Mouse (Mus musculus): ENCODE results near the gene Adgre5. TPM values are rescaled to one million over a fixed set of nuclear protein-coding genes. Genes with fewer than 3 reads are reported as not detected.

The Adgre5 gene
- 10 to 100 TPM; 23.4 to 35.3 TPM for total RNA-seq (2021)
- long read RNA-seq, experiment 1, partial matches to known transcripts = 6 of 12 reads
- long read RNA-seq, experiment 1, other reads (novel, unspliced or antisense) = 2 of 12 reads
- long read RNA-seq, experiment 2, partial matches to known transcripts = 4 of 6 reads
- long read RNA-seq, experiment 2, other reads (novel, unspliced or antisense) = 1 of 6 reads

DNA sequence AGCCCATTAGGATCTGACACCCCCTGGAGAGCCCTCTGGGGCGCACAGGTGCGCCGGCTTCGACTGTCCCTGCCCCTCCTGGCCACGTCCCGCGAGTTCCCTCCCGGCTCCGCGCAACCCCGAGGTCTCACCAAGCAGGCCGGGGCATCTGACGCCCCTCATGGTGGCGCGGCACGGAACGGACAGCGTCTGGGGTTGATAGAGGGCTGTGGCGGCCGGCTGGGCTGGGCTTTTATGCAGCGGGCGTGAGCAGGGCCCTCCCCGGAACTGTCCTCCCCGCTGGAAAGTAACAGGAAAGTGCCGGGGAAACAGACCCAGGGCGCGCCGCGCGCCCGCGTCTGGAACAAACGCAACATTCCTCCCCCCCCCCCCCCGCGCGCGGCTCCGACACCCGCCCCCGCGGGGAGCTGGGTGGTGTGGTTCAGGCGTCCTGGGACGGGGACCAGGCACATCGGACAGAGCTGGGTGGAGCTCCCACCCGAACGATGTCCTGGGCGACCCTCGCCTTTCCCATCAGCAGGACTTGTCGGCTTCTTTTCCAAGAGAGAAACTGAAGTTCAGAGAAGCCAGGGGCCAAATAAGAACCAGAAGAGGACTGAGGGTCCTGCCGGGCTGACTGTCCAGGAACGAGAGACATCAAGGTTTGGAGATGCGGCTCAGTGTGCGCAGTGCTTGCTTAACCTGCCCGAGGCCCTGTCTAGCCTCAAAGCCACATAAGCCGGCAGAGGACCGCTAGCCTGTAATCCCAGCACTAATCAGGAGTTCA is at the start of gene Adgre5:
Adgre5 (minus strand) TSS at position 351 of the 766 bp plus-strand sequence.
- peak; percentile 64 to 77 for DNase-seq (ENCODE audit: low spot score in 2 of 2)

DNA sequence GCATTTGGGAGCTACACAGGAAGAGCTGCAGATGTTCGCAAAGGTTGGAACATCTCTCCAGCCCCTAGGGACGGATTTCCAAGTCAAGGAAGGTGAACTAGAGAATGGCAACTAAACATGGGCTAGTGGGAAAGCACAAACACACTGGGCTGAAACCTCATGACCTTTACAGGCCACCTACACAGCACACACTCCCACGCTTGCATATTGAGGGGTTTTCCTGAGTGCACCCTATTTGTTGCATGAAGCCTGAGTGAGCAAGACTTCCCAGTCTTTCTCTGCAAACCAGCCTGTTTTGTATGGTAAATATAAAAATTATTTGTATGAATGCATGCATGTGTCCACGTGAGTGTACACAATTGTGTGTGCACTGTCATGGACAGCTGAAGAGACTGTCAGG is 48.7 kb upstream of the Adgre5 start:
- no peak for DNase-seq (ENCODE audit: low spot score in 2 of 2)

DNA sequence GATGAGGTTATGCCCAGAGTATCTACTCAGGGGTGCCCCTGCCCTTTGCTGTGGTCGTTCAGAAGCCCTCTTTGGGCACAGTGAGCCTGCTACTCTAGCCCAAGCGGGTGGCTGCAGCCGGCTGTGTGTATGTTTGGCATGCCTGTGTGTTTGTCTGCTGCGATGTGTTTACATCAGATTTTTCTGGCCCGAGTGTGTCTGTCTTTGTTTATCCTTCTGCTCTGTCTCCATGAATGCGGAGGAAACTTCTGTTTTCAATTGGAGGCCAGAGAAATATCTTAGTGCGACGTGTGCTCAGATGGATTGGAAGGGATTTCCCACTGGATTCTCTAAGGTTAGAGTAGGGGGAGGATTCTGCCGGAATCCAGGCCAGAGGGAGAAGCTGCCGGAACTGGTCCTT is 43.9 kb upstream of the Adgre5 start:
- DNase-seq (ENCODE audit: low spot score in 2 of 2) = no peak

DNA sequence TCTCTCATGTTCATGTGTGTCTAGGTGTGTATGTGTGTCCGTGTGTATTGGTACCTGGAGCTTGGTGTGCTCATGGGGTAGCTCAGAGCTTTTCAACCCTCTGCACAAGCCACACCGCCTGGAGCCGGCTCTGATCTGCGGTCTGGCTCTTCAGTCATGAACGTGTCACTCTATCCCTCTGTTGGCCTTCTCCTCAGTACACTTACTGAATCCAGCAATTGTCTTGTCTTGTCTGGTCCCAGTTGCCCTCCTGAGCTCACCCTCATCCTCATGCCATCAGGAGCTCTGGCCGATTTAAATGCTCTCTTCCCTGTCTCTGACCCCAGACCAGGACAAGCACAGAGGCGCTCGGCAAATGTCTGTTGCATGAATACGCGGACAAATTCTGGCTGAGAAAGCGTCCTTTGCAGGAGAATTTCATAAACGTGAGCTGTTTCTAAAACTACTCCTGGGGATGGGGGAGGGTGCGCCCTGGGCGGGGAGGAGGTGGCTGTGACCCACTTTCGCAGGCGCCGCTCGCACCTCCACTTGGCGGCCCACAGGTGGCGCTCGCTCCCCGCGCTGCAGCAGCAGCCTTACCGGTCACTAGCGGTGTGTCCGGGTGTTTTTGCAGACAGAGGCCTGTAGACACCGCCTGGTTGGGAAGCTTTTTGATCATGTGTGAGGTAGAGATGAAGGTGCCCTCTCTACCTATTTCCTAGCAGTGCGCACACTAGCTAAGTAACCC is 41.9 kb upstream of the Adgre5 start:
- DNase-seq (ENCODE audit: low spot score in 2 of 2) = peak; percentile 83 to 89

DNA sequence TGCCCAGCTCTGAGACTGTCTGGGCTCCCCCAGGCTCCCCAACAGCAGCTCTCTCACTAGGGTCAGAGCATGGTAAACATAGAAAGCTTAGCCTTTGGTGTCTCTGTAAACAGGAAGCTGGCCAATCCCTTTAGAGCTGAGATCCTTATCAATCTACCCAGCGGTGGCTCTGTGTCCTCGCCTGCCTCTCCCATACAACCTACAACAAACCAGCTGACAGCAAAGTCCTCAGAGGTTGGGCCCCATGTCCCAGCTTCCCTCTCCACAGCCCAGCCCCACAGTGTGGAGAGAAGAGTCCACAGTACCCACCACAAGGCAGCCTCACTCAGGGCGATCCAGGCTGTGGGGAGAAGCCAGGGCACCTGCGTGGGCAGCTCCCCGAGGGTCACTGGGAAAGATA is 38.5 kb upstream of the Adgre5 start:
- DNase-seq (ENCODE audit: low spot score in 2 of 2) = no peak

DNA sequence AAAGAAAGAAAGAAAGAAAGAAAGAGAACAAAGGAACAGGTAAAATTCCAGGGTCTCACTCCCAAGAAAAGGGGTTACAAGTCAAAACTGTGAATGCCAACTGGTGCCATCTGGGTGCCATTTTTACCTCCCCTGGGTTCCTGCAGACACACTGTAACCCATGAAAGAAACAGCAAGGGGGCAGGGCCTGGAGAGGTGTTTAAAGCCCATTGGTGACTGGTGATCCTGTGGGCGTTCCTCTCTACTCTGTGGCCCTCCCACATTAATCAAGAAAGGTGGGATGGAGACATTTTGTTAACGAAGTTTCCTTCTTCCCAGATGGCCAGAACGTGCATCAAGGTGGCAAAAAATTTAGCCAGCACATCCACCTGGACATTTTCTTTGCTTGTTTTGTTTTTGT is 36.9 kb upstream of the Adgre5 start:
- DNase-seq (ENCODE audit: low spot score in 2 of 2) = no peak

DNA sequence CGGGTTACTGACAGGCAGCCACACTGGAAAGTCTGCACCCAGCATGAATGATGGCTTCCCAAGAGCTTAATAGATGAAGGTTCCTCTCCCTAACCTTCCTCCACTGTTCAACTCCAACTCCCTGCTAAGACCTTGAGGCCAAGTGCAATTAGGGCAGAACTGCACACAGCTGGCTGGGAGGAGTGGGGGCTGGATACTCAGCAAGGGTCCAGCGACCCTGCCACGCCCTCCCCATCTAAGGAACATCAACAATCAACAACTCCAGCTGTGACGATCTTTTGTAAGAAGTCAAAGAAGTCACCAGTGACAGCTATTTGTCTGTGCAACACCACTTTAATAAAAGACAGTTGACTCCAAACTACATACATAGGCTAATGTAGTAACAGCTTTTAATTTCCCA is 35.5 kb upstream of the Adgre5 start:
- DNase-seq (ENCODE audit: low spot score in 2 of 2) = no peak

DNA sequence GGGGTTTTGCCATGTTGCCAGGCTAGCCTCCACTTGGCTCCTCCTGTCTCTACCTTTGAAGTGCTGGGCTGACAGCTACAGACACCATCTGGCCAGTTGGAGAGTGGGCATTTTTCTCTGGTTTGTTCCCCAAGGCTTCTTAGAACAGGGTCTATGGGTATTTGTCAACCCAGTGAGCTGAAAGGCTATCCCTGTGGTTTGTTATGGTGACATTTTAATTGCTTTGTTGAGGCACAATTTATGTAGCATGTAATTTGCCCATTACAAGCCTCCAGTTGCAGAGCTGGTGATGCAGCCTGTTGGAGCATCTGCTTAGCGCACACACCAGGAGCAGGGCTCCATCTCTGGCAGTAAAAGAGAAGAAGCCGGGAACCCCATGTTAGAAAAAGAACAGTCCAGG is 33.1 kb upstream of the Adgre5 start:
- DNase-seq (ENCODE audit: low spot score in 2 of 2) = no peak

DNA sequence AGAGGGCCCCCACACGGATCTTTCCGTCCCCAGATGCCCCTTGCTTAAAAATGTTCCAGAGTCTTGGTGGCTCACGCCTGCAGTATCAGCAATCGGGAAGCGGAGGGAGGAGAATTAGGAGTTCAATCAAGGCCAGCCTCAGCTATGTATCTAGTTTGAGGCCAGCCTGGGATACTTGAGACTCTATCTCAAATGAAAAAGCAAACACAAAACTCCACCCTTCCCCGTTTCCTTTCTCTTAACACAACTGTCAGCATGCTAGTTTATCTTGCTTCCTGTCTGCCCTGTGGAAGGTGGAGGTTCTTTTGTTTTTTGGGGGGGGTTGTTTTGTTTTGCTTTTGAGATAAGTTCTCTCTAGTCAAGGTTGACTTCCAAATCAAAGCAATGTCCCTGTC is 32.3 kb upstream of the Adgre5 start:
- DNase-seq (ENCODE audit: low spot score in 2 of 2) = no peak

DNA sequence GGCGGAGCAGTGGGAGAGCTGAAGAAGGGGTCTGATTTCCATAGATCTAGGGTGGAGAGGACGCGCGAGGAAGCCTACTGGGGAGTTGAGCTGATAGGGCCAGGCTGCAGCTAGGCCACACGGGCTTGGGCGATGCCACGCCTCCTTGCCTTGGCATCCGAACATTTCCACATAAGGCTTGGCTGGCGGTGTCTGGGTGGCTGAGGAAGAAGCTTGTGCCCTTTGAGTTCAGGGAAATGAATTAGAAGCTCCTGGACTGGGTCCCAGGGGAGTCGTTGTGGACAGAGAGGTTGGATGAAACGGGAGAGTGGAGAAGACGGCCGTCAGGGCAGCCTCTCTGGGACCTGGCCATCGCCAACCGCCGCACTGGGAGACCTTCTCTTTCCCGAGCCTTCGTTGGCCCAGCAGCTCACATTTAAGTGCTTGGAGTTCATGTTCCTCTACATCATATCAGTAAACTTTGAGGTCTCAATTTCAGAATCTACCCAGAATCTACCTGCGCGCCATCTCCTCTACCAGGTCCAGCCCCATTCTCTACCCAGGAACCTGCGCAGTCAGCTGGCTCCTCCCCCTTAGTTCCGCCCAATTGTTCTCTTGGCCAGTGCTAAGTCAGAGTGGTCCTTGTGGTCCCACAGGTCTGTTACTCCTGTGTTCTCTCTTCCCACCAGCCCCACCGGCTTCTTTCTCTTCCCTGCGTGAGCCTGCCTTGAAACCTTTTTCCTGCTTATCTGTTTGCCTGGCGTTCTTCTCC is 31.8 kb upstream of the Adgre5 start:
- peak; percentile 37 to 54 for DNase-seq (ENCODE audit: low spot score in 2 of 2)

DNA sequence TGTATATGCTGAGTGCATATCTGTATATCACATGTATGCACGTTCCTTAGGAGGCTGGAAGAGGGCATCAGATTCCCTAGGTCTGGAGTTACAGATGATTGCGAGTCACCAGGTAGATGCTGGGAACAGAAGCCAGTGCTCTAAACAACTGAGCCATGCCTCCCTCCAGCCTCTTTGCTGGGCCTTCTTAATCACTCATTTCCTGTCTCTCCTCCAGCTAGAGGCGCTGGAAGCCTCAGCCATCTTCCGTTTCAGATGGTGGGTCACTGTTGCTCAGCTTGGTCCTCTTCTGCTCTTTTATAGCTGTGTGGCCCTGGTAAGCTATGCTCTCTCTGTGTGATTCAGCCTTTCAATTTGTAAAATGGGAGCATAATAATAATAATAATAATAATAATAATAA is 30.7 kb upstream of the Adgre5 start:
- no peak for DNase-seq (ENCODE audit: low spot score in 2 of 2)

DNA sequence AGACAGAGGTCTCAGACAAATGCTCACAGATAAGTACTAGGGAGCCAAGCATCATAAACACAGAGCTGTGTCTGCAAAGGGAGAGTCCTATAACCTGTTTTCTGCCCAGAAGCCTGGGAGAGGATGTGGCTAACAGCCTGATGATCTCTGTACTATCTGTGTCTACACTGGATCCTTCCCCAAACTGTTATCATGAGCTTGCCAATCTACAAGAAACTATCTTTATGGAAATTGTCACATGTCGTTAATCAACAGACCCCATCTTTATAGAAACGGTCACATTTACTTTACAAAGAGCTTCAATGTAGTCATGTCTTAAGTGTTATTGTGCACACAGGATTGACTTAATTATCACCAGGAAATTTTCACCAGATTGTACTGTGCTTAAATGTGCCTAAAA is 29.5 kb upstream of the Adgre5 start:
- no peak for DNase-seq (ENCODE audit: low spot score in 2 of 2)

DNA sequence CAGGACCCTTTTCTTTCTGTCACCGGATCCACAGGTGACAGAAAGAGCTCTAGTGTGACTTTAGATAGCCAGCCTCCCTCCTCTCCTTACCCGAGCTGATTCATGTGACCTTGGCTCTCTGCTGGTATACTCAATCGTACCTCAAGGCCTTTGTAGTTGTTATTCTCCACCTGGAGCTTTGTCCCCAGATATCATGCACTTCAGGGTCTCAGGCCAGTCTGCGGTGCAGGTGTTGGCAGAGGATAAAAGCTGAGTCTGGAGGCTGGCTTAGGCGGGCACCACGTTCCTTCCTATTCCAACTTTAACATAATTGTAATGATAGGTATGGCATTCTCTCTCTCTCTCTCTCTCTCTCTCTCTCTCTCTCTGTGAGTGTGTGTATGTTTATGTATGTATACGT is 28.6 kb upstream of the Adgre5 start:
- no peak for DNase-seq (ENCODE audit: low spot score in 2 of 2)

DNA sequence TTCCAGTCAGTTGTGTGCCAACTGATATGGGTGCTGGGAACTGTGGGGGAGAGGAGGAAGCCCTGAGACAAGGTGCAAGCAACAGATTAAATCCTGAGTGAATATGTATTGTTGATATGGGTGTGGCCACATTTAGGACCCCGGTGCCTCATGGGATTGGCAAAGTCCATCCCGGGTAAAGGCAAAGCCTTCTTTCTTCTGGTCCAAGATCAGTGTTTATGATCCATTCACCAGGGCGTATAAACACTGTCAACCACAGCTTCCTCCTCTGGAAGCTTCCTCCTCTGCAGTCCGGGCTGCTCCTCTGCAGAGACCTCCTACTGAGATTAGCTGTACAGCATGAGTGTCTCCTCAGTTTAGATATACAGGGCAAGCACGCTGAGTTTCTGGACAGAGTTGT is 27.4 kb upstream of the Adgre5 start:
- DNase-seq (ENCODE audit: low spot score in 2 of 2) = no peak

DNA sequence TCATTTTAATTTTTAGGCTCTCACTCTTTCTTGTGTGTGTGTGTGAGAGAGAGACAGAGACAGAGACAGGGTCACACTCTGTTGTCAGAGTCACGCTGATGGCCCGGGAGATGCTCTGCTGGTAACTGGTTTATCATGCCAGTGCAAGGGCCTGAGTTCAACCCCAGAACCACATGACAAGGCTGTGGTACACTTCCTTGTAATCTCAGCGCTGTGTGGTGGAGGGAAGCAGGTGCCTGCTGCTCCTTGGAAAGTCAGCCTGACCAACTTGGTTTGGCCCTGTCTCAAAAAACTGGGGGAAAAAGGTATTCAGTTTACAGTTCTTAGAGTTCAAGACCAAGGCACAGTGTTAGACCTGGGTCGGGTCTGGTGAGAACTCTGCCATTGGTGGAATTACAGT is 26.3 kb upstream of the Adgre5 start:
- DNase-seq (ENCODE audit: low spot score in 2 of 2) = no peak

DNA sequence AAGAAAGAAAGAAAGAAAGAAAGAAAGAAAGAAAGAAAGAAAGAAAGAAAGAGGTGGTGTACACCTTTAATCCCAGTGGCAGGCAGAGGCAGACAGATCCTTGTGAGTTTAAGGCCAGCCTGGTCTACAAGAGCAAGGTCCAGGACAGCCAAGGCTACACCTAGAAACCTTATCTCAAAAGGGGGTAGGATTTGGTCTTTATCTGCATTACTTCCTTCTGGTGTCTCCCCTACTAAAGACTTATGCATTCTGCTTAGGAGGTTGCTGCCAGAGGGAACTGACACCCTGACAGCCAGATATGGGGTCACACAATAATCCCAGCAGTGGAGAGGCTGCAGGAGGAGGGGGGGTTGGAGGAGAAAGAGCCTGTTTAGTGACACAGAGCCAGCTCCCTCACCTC is 24.5 kb upstream of the Adgre5 start:
- DNase-seq (ENCODE audit: low spot score in 2 of 2) = no peak

DNA sequence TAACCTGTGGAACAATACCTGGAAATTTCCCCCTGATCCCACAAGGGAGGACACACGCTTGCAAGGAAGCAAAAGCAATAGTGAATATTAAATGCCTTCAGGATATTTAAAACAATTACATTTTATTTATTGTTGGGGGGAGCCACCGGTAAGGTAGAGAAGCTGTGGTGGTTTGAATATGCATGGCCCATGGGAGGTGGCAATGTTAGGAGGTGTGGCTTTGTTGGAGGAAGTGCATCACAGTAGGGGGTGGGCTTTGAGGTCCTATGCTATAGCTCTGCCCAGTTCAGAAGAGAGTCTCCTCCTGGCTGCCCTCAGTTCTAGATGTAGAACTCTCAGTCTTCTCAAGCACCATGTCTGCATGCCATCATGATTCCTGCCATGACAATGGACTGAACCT is 23.6 kb upstream of the Adgre5 start:
- DNase-seq (ENCODE audit: low spot score in 2 of 2) = no peak

DNA sequence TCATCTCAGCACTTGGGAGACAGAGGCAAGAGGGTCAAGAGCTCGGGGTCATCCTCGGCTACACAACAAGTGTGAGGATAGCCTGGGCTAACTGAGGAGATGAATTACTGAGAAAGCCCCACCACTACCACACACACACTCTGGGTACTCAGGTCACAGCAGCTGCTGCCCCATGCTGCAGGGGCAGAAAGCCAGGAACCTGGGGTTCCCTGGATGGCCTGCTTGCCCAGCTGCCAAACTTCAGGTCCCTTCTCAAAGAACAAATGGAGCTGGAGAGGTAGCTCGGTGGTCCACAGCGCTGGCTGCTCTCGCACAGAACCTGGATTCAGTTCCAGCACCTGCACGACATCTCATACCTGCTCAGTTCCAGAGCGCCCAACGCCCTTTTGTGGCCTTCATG is 23.0 kb upstream of the Adgre5 start:
- no peak for DNase-seq (ENCODE audit: low spot score in 2 of 2)

DNA sequence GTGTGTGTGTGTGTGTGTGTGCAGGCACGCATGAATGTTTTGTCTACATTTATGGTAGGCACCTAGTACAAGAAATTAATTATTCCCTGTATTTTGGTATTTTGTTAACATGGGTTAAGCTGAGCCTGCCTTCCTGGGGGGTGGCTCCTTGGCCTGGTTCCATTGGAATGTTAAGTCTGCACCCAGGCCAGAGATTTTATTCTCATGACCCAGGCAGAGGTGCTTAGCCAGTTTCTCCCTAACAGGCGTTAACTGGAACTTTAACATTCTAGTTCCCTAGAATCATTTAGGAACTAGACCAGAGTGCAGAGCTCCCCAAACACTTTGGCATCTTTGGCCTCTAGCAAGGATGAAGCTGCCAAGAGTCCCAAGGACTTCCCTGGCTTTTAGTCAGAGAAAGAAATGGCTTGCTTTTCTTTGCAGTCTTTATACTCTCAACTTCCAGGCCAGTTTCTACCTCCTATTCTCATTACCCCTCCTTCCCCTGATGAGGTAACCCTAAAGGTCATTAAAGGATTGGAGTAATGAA is 18.2 kb upstream of the Adgre5 start:
- DNase-seq (ENCODE audit: low spot score in 2 of 2) = no peak

DNA sequence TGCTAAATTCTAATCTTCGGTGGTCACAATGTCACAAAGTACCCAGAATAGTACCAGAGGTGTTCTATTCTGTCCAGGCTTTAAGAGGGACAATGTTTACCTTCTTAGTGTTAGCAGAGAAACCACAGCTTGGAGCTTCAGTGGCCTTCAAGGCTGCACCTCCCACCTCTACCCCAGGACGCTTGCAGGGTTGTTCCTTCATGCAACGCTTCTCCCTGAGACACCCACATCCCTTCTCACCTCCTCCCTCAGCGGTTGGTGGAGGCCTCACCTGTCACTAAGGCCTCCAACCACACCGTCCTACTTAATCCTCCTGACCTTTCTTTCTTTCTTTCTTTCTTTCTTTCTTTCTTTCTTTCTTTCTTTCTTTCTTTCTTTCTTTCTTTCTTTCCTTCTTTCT is 17.2 kb upstream of the Adgre5 start:
- DNase-seq (ENCODE audit: low spot score in 2 of 2) = no peak

DNA sequence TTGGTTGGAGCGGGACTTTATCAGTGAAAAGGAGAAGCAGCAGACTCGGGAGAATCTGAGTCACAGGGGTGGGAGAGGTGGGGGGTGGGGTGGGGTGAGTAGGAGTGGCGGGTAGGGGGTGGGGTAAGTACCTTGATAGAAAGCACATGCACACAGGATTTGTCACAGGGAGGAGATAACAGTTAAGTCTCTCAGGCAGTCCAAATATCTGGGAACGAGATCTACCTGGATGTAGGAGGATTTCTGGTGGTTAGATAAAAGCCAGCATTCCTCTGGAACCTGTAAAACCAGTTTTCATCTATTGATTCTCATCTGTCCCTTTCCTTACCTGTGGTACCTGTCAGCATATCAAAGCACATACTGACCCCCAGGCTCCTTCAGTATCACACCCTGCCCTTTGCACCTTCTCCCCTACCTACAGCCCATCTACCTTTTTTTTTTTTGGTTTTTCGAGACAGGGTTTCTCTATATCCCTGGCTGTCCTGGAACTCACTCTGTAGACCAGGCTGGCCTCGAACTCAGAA is 16.0 kb upstream of the Adgre5 start:
- no peak for DNase-seq (ENCODE audit: low spot score in 2 of 2)
